Mouse (Mus musculus): Measurements from ENCODE around the gene Sptb.

Sptb gene

DNA sequence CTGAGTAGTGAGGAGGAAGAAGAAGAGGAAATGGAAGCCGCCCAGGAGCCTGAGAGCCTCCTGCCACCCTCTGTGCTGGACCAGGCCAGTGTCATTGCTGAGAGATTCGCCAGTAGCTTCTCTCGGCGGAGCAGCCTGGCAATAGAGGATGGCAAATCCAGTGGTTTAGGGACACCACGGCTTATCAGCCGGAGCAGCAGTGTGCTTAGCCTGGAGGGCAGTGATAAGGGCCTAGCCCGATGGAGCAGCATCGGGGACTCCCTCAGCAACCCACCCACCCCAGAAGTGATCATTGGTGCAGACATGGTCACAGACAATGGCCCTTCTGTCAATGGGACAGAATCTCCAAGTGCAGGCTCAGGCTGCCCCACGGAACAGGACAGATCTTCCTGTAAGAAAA is 134.3 kb downstream of the Sptb start:
- DNase-seq (ENCODE audit: low read depth, low spot score) = no peak

DNA sequence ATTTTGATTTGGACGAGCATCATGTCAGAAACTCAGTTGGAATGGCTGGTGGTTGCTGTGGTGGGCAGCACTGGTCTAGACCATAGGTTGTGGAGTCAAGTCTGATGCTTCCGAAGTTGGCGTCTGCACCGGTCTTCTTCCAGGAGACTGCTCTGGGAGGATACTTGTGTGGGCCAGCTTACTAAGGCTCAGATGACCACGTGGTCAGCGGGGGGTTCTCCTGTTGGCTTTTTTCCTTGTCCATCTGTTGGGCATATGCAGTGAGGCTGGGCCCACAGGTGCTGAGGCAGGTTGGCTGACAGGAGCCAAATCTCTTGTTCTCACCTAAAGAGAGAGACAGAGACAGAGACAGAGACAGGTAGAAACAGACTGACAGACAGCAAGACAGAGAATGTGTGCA is 135.5 kb downstream of the Sptb start:
- no peak for DNase-seq (ENCODE audit: low read depth, low spot score)

DNA sequence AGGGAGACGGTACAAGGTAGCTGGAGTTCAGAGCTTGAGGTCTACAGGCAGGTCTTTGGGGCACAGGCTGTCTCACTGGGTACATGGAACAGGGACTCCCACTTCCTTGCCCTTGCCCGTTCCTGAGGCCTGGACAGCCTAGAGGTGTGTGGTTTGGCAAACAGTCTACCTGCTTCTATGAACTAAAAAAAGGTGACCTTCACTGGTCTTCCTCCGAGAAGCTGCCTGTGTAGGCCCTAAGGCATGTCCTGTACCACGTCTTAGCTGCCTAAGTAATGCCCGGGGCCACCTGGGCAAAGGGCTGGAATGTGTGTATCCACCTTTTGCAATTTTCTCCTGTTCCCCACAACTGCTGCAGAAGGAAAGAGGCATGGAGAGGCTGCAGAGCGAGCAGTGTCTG is 137.0 kb downstream of the Sptb start:
- DNase-seq (ENCODE audit: low read depth, low spot score) = no peak

DNA sequence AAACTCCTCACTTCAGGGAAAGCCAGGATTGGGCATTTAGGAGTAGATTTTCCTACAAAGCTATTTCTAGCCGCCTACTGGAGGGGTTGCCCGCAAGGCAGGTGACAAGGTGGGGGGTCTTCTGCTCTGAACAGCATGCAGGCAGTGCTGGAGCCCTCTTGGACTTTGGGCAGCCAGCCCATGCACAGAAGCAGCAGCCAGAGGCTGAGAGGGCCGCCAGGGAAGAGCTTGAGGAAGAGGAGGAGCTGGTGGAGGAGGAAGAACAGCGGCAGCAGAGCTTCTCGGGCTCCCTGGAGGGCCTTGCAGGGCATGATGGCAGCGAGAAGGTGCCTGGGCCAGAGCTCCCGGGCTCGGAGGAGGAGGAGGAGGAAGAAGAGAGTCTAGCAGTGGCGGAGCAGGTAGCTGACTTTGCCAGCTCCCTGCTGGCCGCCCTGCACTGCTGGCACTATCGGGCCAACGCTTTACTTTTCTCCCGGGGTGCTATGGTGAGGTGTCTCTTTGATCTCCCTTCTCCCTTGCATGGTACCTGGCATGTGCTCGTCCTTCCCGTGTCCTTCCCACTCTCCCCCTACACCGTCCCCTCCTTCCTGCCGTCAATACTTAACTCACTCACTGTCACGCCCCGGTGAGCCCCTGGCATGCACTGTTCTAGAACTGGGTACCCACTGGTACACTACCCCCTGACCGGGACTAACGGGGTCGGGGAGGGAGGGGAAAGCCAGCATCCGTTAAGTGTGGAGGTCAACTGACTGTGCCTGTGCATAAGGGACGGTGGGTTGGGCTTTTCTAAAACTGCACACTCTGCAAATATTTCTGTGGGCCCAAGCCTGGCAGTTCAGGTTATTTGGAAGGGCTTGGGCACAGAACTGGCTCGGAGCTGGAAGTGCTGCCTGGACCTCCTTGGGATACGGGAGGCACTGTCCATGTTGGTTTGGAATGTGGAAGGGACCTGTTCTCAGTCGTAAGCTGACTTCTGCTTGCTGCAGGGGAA is 137.8 kb downstream of the Sptb start:
- DNase-seq (ENCODE audit: low read depth, low spot score) = no peak

DNA sequence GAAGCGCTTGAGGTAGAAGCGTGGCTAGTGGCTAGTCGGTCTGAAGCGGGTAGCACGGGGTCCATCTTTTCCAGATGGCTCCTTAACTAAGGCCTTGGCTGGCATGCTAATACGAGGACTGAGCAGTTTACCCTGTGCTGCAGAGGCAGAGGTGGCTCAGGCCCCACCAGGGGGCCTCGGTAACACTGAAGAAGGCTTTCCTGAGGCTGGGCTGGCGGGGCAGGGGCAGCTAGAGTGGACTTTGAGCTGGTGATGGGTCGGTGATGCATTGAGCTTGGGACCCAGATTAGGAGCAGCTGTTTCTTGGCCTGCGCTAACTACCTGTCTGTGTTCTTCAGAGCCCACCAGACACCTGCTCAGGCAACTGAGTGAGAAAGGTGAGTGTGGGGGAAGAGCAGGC is 139.1 kb downstream of the Sptb start:
- no peak for DNase-seq (ENCODE audit: low read depth, low spot score)

DNA sequence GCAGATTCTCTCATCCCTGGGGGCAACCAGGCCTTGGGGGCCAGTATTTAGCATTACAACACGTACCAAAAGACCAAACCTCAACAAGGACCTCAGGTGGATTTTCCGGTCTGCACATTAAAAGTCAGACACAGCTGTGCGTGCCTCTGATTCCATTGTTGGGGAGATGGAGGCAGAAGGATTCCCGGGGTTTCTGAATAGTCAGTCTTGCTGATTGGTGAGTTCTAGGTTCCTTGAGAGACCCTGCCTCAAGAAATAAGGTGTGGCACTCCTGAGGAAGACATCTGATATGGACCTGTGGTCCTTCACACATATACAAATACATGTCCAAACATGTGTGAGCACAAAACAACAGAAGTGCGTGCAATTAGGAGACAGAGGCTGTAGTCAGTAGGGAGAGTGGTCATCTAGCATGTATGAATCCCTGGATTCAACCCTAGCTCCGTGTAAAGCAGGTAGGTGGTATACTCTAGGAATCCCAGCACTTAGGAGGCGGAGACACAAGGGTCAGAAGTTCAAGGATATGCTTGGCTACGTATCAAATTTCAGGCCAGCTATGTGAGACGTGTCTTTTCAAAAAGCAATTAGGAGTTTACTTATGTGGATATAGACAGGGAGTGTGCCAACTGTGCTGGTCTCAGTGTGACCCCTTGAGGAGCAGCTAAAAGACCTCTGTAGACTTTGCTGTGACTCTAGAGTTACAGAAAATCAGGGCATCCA is 140.0 kb downstream of the Sptb start:
- DNase-seq (ENCODE audit: low read depth, low spot score) = peak; percentile 41

DNA sequence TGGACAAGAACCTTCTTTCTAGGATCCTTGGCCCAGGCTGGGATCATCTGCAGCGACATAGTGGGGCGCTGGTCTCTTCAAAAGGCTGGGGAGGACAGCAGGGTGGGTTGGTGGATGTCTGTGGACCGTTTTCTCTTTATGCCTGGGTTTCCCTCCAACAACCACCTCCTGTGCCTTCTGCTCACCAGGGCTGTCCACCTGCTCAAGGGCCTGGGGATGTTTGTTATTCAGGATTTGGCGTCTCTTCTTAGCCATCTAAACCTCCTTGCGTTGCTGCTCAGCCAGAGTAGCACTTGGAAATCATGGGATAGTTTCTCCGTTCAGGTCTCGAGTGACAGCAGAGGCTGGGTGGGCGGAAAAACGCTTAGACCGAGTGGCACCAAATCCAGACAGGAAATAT is 144.1 kb downstream of the Sptb start:
- DNase-seq (ENCODE audit: low read depth, low spot score) = no peak

DNA sequence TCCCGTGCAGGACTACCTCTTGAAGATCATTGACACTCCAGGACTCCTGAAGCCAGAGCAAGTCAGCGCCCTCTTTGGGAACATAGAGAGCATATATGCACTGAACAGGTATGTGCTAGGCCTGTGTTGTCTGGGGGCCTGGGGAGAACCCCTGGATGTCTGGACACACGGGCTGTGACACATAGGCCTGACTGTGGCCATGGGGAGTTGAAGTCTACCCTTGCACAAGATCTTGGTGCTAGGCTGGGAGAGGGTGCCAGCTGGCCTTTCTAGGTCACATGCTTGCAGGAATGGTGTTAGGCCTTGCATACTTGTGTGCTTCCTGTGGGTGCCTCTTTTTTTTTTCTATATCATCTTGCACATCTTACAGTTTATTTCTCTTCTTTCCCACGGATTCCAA is 148.2 kb downstream of the Sptb start:
- DNase-seq (ENCODE audit: low read depth, low spot score) = no peak

DNA sequence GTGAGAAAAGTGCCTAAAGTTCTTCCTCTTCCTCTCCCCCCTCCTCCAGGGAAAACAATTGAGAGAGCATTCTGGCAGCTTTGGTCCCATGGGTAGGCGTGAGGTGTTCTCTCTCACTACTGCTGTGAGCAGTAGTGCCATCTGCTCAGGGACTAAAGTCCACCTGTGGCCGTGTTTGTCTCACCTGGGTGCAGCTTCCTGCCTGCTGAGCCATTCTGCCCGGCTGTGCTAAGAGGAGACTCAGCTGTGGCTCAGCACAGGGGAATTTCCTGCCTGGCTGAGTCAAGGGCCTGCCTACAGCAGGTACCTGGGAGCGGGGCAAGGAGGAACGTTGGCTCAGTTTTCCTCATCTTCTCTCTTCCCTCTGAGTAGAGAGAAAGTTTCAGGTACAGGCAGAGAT is 152.1 kb downstream of the Sptb start:
- DNase-seq (ENCODE audit: low read depth, low spot score) = no peak

DNA sequence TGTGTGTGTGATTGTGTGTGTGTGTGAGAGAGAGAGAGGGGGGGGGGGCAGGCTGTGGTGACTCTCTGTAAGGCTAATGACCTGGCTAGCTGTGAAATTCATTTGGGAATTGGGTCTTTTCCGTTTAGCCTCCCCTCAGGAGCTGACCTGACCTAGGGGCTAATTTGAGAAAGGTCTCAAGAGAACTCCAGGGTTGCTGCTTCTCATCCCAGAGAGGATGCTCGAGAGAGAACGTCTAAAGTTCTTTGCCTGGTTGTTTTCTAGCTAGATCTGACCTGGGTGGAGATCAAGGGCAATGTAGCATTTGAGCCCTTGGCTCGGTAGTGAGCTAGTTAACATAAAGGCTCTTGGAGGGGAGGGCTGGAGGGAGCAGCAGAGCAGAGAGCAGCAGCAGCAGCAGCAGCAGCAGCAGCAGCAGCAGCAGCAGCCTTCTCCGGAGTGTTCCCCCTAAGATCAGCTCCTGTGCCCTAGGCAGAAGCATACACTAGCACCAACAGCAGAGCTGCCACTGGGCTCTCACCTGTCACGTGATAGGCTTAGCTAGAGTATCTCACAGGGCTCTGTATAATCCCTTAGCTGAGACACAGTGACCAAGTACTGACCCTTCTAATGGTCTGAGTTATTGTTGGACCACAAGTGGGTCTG is 153.5 kb downstream of the Sptb start:
- peak; percentile 36 for DNase-seq (ENCODE audit: low read depth, low spot score)

DNA sequence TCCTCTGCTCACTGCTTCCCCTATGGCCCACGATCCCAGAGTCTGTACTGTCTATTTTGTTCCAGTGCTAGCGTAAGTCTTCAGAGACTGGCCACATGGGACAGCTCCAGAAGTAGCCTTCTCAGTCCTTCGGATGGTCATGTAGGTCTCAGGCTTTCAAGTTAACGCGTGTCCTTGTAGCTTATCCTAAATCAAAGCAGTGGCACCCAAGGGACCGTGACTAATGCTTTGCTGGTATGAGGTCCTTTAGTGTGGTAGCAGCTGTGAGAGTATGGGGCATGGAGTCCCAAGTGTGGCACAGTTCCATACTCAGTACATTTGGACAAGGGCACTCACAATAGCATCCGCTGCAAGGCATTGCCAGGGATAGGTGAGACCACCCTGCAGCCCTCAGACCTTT is 154.2 kb downstream of the Sptb start:
- no peak for DNase-seq (ENCODE audit: low read depth, low spot score)

DNA sequence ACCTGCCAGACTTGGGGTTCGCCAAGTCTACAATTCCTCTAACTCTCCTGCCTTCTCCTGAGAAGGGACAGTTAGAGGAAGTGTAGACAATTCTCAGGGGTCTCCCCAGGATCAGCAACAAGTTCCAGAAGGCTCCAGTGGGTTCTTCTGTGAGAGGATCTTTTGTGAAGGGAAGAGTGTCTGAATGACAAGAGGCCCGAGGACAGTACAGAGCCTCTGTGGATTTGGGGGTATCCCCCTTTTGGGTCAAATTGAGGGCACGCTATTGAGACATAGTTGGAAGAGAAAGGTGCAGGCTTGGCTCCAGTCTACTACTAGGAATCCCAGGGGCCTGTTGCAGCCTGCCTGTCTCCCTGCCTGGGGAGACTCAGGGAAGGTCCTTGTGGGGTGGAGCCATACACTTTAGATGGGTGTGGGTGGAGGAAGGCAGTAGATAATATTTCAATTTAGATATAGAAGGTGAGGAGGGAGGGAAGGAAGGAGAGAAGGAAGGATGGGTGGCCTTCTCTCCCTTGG is 155.4 kb downstream of the Sptb start:
- no peak for DNase-seq (ENCODE audit: low read depth, low spot score)

DNA sequence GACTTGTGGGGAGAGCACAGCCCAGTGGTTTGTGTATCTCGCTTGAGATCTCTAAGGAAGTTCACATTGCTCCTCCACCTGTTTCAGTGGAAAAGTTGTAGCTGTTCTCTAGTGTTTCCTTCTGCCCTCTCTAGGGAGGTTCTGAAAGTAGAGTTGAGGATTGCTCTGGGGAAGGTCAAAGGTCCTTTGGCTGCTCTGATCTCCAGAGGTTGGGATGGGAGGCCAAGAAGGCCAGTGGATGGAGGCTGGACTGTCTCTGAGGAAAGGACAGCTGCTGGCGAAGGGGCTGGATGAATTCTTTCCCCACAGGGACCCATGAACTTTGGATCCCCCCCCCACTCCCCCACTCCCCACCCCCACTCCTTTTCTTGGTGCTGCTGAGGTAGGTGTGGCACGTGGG is 156.0 kb downstream of the Sptb start:
- no peak for DNase-seq (ENCODE audit: low read depth, low spot score)

DNA sequence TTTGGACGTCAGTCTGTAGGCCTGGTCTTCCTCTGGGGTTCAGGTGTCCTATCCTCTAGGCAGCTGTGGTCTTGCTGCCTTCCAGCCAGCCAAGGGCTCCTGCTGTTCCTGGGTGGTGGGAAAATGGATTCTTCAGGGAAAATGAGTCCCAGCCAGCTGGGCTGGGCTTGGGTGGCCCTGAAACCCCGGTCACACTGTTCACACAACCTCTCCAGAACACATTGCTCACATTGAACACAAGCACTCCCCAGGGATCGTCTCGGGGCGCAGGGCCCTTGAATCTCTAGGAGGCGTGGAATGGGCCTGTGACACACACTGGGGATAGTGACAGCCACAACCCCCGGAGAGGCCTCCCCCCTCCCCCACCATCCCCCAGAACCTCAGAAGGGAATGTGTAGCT is 156.4 kb downstream of the Sptb start:
- DNase-seq (ENCODE audit: low read depth, low spot score) = no peak

DNA sequence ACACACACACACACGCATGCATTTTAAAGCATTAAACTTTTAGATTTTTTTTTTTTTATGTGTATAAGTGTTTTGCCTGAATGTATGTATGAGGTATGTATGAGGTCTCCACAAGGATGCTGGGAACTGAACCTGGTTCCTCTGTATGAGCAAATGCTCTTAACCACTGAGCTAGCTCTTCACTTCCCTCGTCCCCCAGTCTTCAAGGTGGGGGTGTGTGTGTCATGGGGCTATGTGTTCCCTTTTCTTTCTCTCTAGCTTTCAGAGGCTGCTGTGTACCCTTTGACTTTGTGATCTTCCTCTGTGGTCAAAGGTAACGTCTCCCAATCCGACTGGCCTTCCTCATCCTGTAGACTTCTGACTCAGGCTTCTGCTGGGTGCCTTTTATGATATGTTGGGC is 157.4 kb downstream of the Sptb start:
- DNase-seq (ENCODE audit: low read depth, low spot score) = no peak

DNA sequence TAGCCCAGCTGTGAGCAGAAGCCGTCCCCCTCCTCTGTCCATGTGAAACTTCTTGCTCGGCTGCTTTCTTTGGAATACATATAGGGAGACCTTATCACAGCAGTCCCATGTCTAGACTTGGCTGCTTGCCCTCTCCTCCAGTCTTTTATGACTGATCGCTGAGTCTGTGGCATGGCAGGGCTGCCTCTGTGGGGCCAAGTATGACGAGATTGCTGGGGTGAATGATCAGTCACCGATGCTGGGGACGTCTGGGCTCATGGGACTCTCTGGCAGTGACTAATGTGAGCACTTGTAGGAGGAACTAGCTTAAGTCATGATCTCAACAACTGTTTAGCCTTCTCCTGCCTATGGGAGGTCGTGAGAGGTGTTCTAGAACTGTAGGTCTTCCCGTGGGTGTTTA is 158.0 kb downstream of the Sptb start:
- DNase-seq (ENCODE audit: low read depth, low spot score) = no peak

DNA sequence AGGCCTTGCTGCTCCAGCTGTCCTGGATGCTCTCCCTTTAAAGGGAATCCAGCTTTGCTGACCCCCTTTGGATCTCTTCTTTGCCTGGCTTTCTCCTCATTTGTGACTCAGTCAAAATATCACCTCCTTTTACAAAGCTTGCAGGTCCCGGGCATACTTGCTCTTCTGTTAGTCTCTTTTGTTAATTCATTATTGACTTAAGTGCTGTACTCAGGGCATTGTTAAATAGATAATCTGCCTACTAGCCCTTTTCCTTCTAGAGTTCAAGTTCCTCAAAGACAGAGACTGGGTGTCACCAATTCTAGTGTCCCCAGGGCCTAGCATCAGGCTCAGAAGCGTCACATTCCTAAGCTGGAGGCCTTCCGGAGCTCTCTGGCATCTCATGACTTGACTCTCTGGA is 161.1 kb downstream of the Sptb start:
- peak; percentile 67 for DNase-seq (ENCODE audit: low read depth, low spot score)

DNA sequence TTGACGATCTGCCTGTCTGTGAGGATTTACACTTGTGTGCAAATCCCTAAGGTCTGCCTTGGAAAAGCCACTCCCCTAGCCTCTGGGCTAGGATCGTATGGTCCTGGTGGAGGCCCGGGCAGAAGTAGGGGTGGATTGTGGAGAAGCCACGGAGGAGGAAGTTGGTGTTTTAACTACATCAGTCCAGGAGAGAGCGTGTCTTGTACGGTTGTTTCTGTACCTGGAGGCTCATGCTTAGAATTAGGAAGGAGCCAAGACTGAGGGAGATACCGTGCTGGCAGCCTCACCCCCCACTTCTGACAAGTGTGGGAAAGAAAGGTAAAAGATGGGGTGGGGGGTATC is 162.3 kb downstream of the Sptb start:
- DNase-seq (ENCODE audit: low read depth, low spot score) = no peak

DNA sequence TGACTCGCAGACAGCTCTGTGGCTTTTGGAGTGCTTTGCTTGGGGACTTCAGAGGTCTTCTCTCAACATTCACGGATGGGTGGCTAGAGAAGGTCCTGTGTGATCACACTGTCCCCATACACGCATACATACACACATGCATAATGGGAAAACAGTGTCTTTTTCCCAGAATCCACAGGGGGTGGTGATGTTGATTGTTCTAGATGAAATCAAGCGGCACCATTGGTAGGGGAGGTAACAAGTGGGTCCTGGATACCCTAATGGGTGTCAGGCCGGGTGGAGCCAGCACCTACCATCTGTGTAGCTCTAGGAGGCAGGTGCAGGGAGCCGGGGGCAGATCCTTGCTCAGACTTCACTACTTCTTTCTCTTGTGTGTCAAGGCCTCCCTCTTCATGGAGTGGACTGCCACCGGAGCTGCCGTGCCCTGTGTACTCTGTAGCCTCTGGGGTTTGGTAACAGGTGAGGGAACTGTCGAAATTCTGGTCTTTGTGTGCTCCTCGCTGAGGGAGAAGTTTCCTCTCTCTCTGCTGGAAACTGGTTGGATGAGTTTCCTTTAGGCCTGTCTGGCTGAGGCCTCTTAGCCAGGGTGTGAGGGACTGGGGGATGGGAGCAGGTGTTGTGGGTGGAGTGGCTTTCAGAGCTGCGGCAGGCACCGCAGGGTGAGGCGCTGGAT is 162.8 kb downstream of the Sptb start:
- DNase-seq (ENCODE audit: low read depth, low spot score) = peak; percentile 88

DNA sequence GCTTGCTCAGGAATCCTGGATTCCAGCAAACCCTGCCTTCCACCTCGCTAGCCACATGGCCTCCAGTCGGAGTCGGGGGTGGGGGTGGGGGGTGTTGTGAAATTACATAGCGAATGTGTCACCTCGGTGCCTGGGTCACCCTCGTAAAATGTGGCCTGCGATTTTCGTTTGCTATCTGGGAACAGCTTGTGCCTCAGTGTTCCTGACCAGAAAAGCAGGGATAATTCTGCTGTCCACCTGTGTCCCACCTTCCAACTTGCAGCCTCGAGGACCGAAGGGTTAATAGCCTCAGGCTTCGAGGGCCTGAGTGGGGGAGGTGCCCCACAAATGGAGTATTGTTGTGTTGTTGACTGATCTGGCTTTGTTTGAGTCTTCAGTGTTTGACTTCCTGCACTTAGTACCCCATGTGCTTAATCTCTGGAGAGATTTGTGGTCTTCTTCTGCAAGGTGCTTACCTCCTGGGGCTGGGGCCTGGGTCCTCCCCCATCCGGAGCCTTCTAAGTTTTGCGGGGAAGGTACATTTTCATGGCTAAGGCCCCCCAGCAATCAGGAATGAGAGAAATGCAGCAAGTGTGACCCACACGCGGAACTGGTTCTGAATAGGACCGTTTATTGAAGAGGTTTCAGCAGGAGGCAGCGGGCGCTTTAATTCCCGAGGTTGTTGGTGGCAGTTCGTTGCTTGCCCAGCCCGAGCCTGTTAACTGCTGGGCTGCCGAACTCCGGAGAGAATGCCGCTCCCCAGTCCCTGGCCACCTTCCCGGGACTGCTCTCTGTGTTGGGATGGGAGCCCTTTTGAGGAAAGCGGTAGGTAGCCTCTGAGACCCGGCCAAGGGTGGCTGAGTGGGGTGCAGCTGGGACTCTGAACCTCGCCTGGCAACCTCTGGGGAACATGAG is 163.7 kb downstream of the Sptb start:
- DNase-seq (ENCODE audit: low read depth, low spot score) = peak; percentile 56
